Mouse (Mus musculus): Measurements from ENCODE around the gene Dad1. TPM values are rescaled to one million over a fixed set of nuclear protein-coding genes. Genes with fewer than 3 reads are reported as not detected.

Dad1 gene
- total and polyA plus RNA-seq, 3 experiments, result 17.0 to 226 (median 115) TPM

GRCm38 (mm10) chr14:54244183-54244582, 9.7 kb downstream of the Dad1 start:
- TF ChIP-seq GATA2 (IDR thresholded peaks at IDR 0.05; ENCODE audit: borderline replicate concordance, low read depth, low read length), result no peak
- TF ChIP-seq TAL1 (conservative IDR thresholded peaks at IDR 0.05; ENCODE audit: low read depth, low read length), result no peak
- no peak for TF ChIP-seq GATA1 (IDR thresholded peaks at IDR 0.05; ENCODE audit: borderline replicate concordance, low read length)
- no peak for TF ChIP-seq POLR2AphosphoS5 (IDR thresholded peaks at IDR 0.05; ENCODE audit: insufficient replicate concordance, low read depth, low read length)
- TF ChIP-seq CTCF (IDR thresholded peaks at IDR 0.05; ENCODE audit: low read depth, low read length), result no peak
- Histone ChIP-seq H3K4me1 (ENCODE audit: insufficient read depth, low read depth, low read length) (peaks cover 35% of the 10 kb centered on the region), H3K27me3 (ENCODE audit: insufficient read depth, low read length) (no peaks in the 10 kb centered on the region), H3K36me3 (replicated peaks) (peaks cover 97% of the 10 kb centered on the region), H3K9me3 (replicated peaks) (peaks cover 7% of the 10 kb centered on the region), H3K4me3 (ENCODE audit: low read depth, low read length) (no peak overlapping the region)
- ATAC-seq (ENCODE audit: extremely low read depth, insufficient number of reproducible peaks, low FRiP score, poor library complexity, severe bottlenecking) (no peak), DNase-seq (ENCODE audit: low spot score) (no peak)

GRCm38 (mm10) chr14:54240542-54240941, 13.4 kb downstream of the Dad1 start:
- Histone ChIP-seq H3K9me3 (replicated peaks) (peaks cover 7% of the 10 kb centered on the region), H3K4me1 (ENCODE audit: insufficient read depth, low read depth, low read length) (peaks cover 13% of the 10 kb centered on the region), H3K27me3 (ENCODE audit: insufficient read depth, low read length) (no peaks in the 10 kb centered on the region), H3K36me3 (replicated peaks) (peaks cover 95% of the 10 kb centered on the region), H3K4me3 (ENCODE audit: low read depth, low read length) (no peak overlapping the region)
- TF ChIP-seq GATA2 (IDR thresholded peaks at IDR 0.05; ENCODE audit: borderline replicate concordance, low read depth, low read length) (no peak), POLR2AphosphoS5 (IDR thresholded peaks at IDR 0.05; ENCODE audit: insufficient replicate concordance, low read depth, low read length) (no peak), TAL1 (conservative IDR thresholded peaks at IDR 0.05; ENCODE audit: low read depth, low read length) (no peak), CTCF (IDR thresholded peaks at IDR 0.05; ENCODE audit: low read depth, low read length) (no peak)
- ATAC-seq (ENCODE audit: extremely low read depth, insufficient number of reproducible peaks, low FRiP score, poor library complexity, severe bottlenecking) (no peak), DNase-seq (ENCODE audit: low spot score) (no peak)

- peak; percentile 63 for ATAC-seq (ENCODE audit: extremely low read depth, insufficient number of reproducible peaks, low FRiP score, poor library complexity, severe bottlenecking)
- DNase-seq (ENCODE audit: low spot score), result peak; percentile 67
- Histone ChIP-seq H3K4me1 (ENCODE audit: insufficient read depth, low read depth, low read length) (peaks cover 7% of the 10 kb centered on the region), H3K27me3 (ENCODE audit: insufficient read depth, low read length) (no peaks in the 10 kb centered on the region), H3K9me3 (replicated peaks) (peaks cover 7% of the 10 kb centered on the region), H3K36me3 (replicated peaks) (peaks cover 96% of the 10 kb centered on the region), H3K4me3 (ENCODE audit: low read depth, low read length) (no peak overlapping the region)
- TF ChIP-seq CTCF (IDR thresholded peaks at IDR 0.05; ENCODE audit: low read depth, low read length), result peak; percentile 83
- no peak for TF ChIP-seq TAL1 (conservative IDR thresholded peaks at IDR 0.05; ENCODE audit: low read depth, low read length)
- no peak for TF ChIP-seq POLR2AphosphoS5 (IDR thresholded peaks at IDR 0.05; ENCODE audit: insufficient replicate concordance, low read depth, low read length)
- no peak for TF ChIP-seq GATA2 (IDR thresholded peaks at IDR 0.05; ENCODE audit: borderline replicate concordance, low read depth, low read length)
- no peak for TF ChIP-seq GATA1 (IDR thresholded peaks at IDR 0.05; ENCODE audit: borderline replicate concordance, low read length)
These were observed 14.7 kb downstream of the Dad1 start for GRCm38 (mm10) chr14:54239002-54239736.

GRCm38 (mm10) chr14:54236881-54237280, 17.0 kb downstream of the Dad1 start:
- H3K36me3 ChIP-seq (replicated peaks), result peaks cover 83% of the 10 kb centered on the region
- peaks cover 25% of the 10 kb centered on the region for H3K4me1 ChIP-seq (ENCODE audit: insufficient read depth, low read depth, low read length)
- no peak for DNase-seq (ENCODE audit: low spot score)
- peaks cover 3% of the 10 kb centered on the region for H3K9me3 ChIP-seq (replicated peaks)
- H3K4me3 ChIP-seq (ENCODE audit: low read depth, low read length), result no peak overlapping the region
- TF ChIP-seq POLR2AphosphoS5 (IDR thresholded peaks at IDR 0.05; ENCODE audit: insufficient replicate concordance, low read depth, low read length), result no peak
- no peak for TF ChIP-seq TAL1 (conservative IDR thresholded peaks at IDR 0.05; ENCODE audit: low read depth, low read length)
- no peak for TF ChIP-seq CTCF (IDR thresholded peaks at IDR 0.05; ENCODE audit: low read depth, low read length)
- TF ChIP-seq GATA1 (IDR thresholded peaks at IDR 0.05; ENCODE audit: borderline replicate concordance, low read length), result no peak
- TF ChIP-seq GATA2 (IDR thresholded peaks at IDR 0.05; ENCODE audit: borderline replicate concordance, low read depth, low read length), result no peak
- ATAC-seq (ENCODE audit: extremely low read depth, insufficient number of reproducible peaks, low FRiP score, poor library complexity, severe bottlenecking), result no peak
- H3K27me3 ChIP-seq (ENCODE audit: insufficient read depth, low read length), result no peaks in the 10 kb centered on the region

- H3K27me3 ChIP-seq (ENCODE audit: insufficient read depth, low read length), result no peaks in the 10 kb centered on the region
- no peaks in the 10 kb centered on the region for H3K9me3 ChIP-seq (replicated peaks)
- H3K4me1 ChIP-seq (ENCODE audit: insufficient read depth, low read depth, low read length), result peaks cover 32% of the 10 kb centered on the region
- peaks cover 74% of the 10 kb centered on the region for H3K36me3 ChIP-seq (replicated peaks)
- no peak overlapping the region for H3K4me3 ChIP-seq (ENCODE audit: low read depth, low read length)
- TF ChIP-seq TAL1 (conservative IDR thresholded peaks at IDR 0.05; ENCODE audit: low read depth, low read length) (no peak), GATA2 (IDR thresholded peaks at IDR 0.05; ENCODE audit: borderline replicate concordance, low read depth, low read length) (no peak), GATA1 (IDR thresholded peaks at IDR 0.05; ENCODE audit: borderline replicate concordance, low read length) (no peak), CTCF (IDR thresholded peaks at IDR 0.05; ENCODE audit: low read depth, low read length) (no peak), POLR2AphosphoS5 (IDR thresholded peaks at IDR 0.05; ENCODE audit: insufficient replicate concordance, low read depth, low read length) (no peak)
- no peak for ATAC-seq (ENCODE audit: extremely low read depth, insufficient number of reproducible peaks, low FRiP score, poor library complexity, severe bottlenecking)
- no peak for DNase-seq (ENCODE audit: low spot score)
These were observed 17.9 kb downstream of the Dad1 start for GRCm38 (mm10) chr14:54235825-54236540.

All from G1E (cell line).